Mouse (Mus musculus): ENCODE measurements at regions not wholly inside any gene's neighbourhood (a gene's known extent, or its start where the extent isn't known, plus 50 kb on each side); places are given as distances from the start of the nearest gene placed in this dataset.

GRCm38 (mm10) chr11:12847793-12848192, 383.0 kb upstream of the Cobl start:
- Histone ChIP-seq H3K4me1 (replicated peaks; ENCODE audit: control insufficient read depth, insufficient read depth, low read length) (no peaks in the 10 kb centered on the region), H3K9ac (no peak overlapping the region), H3K27me3 (ENCODE audit: control insufficient read depth, insufficient read depth, low read length) (no peaks in the 10 kb centered on the region), H3K36me3 (replicated peaks; ENCODE audit: control insufficient read depth, insufficient read depth) (no peaks in the 10 kb centered on the region), H3K9me3 (ENCODE audit: control insufficient read depth, low read length) (no peaks in the 10 kb centered on the region), H3K4me3 (replicated peaks; ENCODE audit: low read length) (no peak overlapping the region), H3K4me2 (replicated peaks) (no peak overlapping the region), H3K27ac (no peak overlapping the region)
- no peak for ATAC-seq (ENCODE audit: low FRiP score)
- DNase-seq (ENCODE audit: low spot score) = no peak

- Histone ChIP-seq H3K36me3 (replicated peaks; ENCODE audit: control insufficient read depth, insufficient read depth) (no peaks in the 10 kb centered on the region), H3K9me3 (ENCODE audit: control insufficient read depth, low read length) (no peaks in the 10 kb centered on the region), H3K4me3 (replicated peaks; ENCODE audit: low read length) (no peak overlapping the region), H3K4me1 (replicated peaks; ENCODE audit: control insufficient read depth, insufficient read depth, low read length) (no peaks in the 10 kb centered on the region), H3K27me3 (ENCODE audit: control insufficient read depth, insufficient read depth, low read length) (no peaks in the 10 kb centered on the region), H3K4me2 (replicated peaks) (no peak overlapping the region), H3K27ac (no peak overlapping the region), H3K9ac (no peak overlapping the region)
- DNase-seq (ENCODE audit: low spot score) = no peak
- ATAC-seq (ENCODE audit: low FRiP score) = no peak
These were observed 379.1 kb upstream of the Cobl start for GRCm38 (mm10) chr11:12843631-12844423.

DNA sequence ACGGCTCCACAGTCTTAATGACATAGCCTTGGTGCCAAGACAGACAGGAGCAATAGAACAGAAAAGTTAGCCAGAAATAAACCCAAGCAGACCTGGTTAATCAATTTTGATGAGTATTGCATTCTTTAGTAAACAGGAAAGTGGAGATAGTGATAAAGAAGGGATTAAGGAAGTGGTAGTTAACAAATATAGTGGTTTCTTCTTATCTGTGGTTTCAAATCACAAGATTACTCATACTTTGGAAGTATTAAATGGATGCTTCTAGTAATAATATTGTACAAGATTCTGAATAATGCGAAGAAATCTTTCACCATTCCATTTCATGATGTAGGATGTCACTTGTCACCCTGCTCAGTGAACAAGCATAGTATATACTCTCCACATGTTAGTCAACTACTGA, 376.6 kb upstream of the Cobl start:
- Histone ChIP-seq H3K4me1 (replicated peaks; ENCODE audit: control insufficient read depth, insufficient read depth, low read length) (no peaks in the 10 kb centered on the region), H3K27me3 (ENCODE audit: control insufficient read depth, insufficient read depth, low read length) (no peaks in the 10 kb centered on the region), H3K9me3 (ENCODE audit: control insufficient read depth, low read length) (no peaks in the 10 kb centered on the region), H3K36me3 (replicated peaks; ENCODE audit: control insufficient read depth, insufficient read depth) (no peaks in the 10 kb centered on the region), H3K27ac (no peak overlapping the region), H3K4me2 (replicated peaks) (no peak overlapping the region), H3K9ac (no peak overlapping the region), H3K4me3 (replicated peaks; ENCODE audit: low read length) (no peak overlapping the region)
- DNase-seq (ENCODE audit: low spot score) = no peak
- WGBS = 80% methylated on average over 2 of the region's 2 CpGs
- no peak for ATAC-seq (ENCODE audit: low FRiP score)

- Histone ChIP-seq H3K27me3 (ENCODE audit: control insufficient read depth, insufficient read depth, low read length) (no peaks in the 10 kb centered on the region), H3K27ac (no peak overlapping the region), H3K36me3 (replicated peaks; ENCODE audit: control insufficient read depth, insufficient read depth) (no peaks in the 10 kb centered on the region), H3K4me1 (replicated peaks; ENCODE audit: control insufficient read depth, insufficient read depth, low read length) (no peaks in the 10 kb centered on the region), H3K9me3 (ENCODE audit: control insufficient read depth, low read length) (no peaks in the 10 kb centered on the region), H3K4me3 (replicated peaks; ENCODE audit: low read length) (no peak overlapping the region), H3K9ac (no peak overlapping the region), H3K4me2 (replicated peaks) (no peak overlapping the region)
- 71% methylated on average over 2 of the region's 2 CpGs for WGBS
- DNase-seq (ENCODE audit: low spot score) (no peak), ATAC-seq (ENCODE audit: low FRiP score) (no peak)
These were observed 373.2 kb upstream of the Cobl start for GRCm38 (mm10) chr11:12837920-12838319.

DNA sequence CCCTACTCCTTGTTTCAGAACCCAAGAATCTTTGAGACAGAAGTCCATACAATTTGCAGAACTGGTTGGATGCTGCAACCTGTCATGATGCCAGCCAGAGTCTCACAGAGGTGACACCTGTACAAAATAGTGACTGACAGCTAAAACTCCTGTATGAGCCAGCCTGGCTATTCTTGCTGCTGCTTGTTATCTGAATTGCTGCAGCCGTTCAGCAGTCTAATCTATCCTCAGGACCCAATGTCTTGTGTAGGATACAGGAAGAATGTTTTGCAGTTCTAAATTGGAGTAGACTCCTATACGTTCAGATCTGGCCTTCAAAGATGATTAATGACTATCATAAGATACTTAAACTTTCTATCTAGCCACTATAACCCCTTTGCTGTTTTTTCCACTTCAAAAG, 372.6 kb upstream of the Cobl start:
- no peaks in the 10 kb centered on the region for H3K36me3 ChIP-seq (replicated peaks; ENCODE audit: control insufficient read depth, insufficient read depth)
- H3K27ac ChIP-seq = no peak overlapping the region
- DNase-seq (ENCODE audit: low spot score) = no peak
- H3K9ac ChIP-seq = no peak overlapping the region
- WGBS = 67% methylated on average over 2 of the region's 2 CpGs
- ATAC-seq (ENCODE audit: low FRiP score) = no peak
- no peaks in the 10 kb centered on the region for H3K27me3 ChIP-seq (ENCODE audit: control insufficient read depth, insufficient read depth, low read length)
- no peaks in the 10 kb centered on the region for H3K4me1 ChIP-seq (replicated peaks; ENCODE audit: control insufficient read depth, insufficient read depth, low read length)
- no peaks in the 10 kb centered on the region for H3K9me3 ChIP-seq (ENCODE audit: control insufficient read depth, low read length)
- H3K4me2 ChIP-seq (replicated peaks) = no peak overlapping the region
- no peak overlapping the region for H3K4me3 ChIP-seq (replicated peaks; ENCODE audit: low read length)

- no peak for DNase-seq (ENCODE audit: low spot score)
- H3K4me3 ChIP-seq (replicated peaks; ENCODE audit: low read length) = no peak overlapping the region
These were observed 371.6 kb upstream of the Cobl start for GRCm38 (mm10) chr11:12836387-12836786.

GRCm38 (mm10) chr11:12812021-12812420, 347.3 kb upstream of the Cobl start:
- ATAC-seq (ENCODE audit: low FRiP score) = no peak
- no peaks in the 10 kb centered on the region for H3K27me3 ChIP-seq (ENCODE audit: control insufficient read depth, insufficient read depth, low read length)
- no peak overlapping the region for H3K9ac ChIP-seq
- no peak overlapping the region for H3K27ac ChIP-seq
- no peak for DNase-seq (ENCODE audit: low spot score)
- peaks cover 6% of the 10 kb centered on the region; the same call in 1 of the 2 replicates for H3K4me1 ChIP-seq (replicated peaks; ENCODE audit: control insufficient read depth, insufficient read depth, low read length)
- no peaks in the 10 kb centered on the region for H3K9me3 ChIP-seq (ENCODE audit: control insufficient read depth, low read length)
- no peak overlapping the region for H3K4me2 ChIP-seq (replicated peaks)
- H3K36me3 ChIP-seq (replicated peaks; ENCODE audit: control insufficient read depth, insufficient read depth) = no peaks in the 10 kb centered on the region
- no peak overlapping the region for H3K4me3 ChIP-seq (replicated peaks; ENCODE audit: low read length)

More at GRCm38 (mm10) chr11:12836387-12836786, 371.6 kb upstream of the Cobl start:
- no peaks in the 10 kb centered on the region for H3K27me3 ChIP-seq (ENCODE audit: control insufficient read depth, insufficient read depth, low read length)
- H3K9ac ChIP-seq = no peak overlapping the region
- no peak overlapping the region for H3K4me2 ChIP-seq (replicated peaks)
- no peaks in the 10 kb centered on the region for H3K9me3 ChIP-seq (ENCODE audit: control insufficient read depth, low read length)
- no peak overlapping the region for H3K27ac ChIP-seq
- ATAC-seq (ENCODE audit: low FRiP score) = no peak
- H3K4me1 ChIP-seq (replicated peaks; ENCODE audit: control insufficient read depth, insufficient read depth, low read length) = no peaks in the 10 kb centered on the region
- H3K36me3 ChIP-seq (replicated peaks; ENCODE audit: control insufficient read depth, insufficient read depth) = no peaks in the 10 kb centered on the region

DNA sequence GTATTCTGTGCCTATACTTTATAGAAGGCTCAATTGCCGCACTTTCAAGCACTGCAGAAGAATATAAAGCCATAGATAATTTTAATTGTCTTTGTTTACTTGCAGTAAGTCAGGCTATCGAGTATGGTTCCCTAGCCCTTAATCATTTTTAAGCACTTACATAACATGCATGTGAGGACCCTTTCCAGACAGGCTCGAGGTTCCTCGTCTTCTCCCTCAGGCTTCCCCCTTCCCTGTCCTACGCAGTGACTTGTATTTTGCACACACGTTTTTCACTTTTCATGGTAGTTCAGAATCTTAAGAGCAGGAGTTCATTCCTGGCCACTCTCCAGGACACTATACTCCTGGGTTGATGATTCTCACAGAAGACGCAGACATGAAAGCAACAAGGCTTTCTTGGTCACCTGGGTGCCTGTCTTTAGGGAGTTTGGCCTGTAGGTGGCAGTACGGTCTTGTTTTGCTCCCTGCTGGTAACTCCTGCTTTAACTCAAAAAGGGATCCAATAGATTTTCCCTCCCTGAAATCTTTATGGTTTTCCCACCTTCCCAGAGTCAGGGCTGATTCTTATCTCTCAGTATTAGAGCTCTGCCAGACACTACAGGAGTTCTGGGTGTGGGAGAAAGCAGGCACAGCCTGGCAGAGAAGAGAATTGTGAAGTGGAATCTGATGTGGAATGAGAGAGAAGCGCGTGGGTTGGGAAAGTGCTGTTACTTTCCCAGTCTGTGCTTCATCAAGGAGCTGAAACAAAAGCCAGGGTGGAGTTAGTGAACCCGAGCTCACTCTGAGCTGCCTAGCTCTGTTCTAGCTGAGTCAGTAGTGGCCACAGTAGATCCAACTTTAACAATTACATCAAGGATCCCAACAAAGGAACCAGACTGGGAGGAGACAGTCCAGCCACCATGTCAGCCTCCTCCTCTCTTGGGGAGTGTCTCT, 346.5 kb upstream of the Cobl start:
- Histone ChIP-seq H3K27ac (no peak overlapping the region), H3K4me3 (replicated peaks; ENCODE audit: low read length) (no peak overlapping the region), H3K9ac (no peak overlapping the region), H3K4me1 (replicated peaks; ENCODE audit: control insufficient read depth, insufficient read depth, low read length) (peaks cover 6% of the 10 kb centered on the region; the same call in 1 of the 2 replicates), H3K9me3 (ENCODE audit: control insufficient read depth, low read length) (no peaks in the 10 kb centered on the region), H3K27me3 (ENCODE audit: control insufficient read depth, insufficient read depth, low read length) (no peaks in the 10 kb centered on the region), H3K36me3 (replicated peaks; ENCODE audit: control insufficient read depth, insufficient read depth) (no peaks in the 10 kb centered on the region), H3K4me2 (replicated peaks) (no peak overlapping the region; the same call in 1 of the 2 replicates)
- peak; percentile 89 for DNase-seq (ENCODE audit: low spot score)
- 42% methylated on average over 11 of the region's 11 CpGs for WGBS
- ATAC-seq (ENCODE audit: low FRiP score) = peak; percentile 76; the same call in 1 of the 2 replicates

Data from hindbrain, embryonic 14.5 days (tissue).